Mouse (Mus musculus) common myeloid progenitor, adult 5-6 weeks (primary cell): ENCODE measurements around the gene Wrnip1. TPM values are rescaled to one million over a fixed set of nuclear protein-coding genes. Genes with fewer than 3 reads are reported as not detected.
"Not testable (repeated sequence)": the region's sequence is repeated elsewhere in the genome, so short reads cannot be mapped to it uniquely, and the experiment has no call there.

Source experiments
- ATAC-seq: replicated peaks from 2 replicates; pipeline ENCODE4 v1.8.0; 2016; ENCODE audit warnings: low read depth, mild to moderate bottlenecking, moderate TSS enrichment, inconsistent platforms; ENCODE audit not compliant: poor library complexity, severe bottlenecking
- total RNA-seq: library from RNA; stranded (forward); fragments of 200-1000, 187-1606 nt; gene quantifications from 2 replicates; pipeline ENCODE4 v1.2.3, GENCODE M21; 2017

Wrnip1 gene
- total RNA-seq, 1 experiment from 2014 or later, result 34.9 TPM

DNA sequence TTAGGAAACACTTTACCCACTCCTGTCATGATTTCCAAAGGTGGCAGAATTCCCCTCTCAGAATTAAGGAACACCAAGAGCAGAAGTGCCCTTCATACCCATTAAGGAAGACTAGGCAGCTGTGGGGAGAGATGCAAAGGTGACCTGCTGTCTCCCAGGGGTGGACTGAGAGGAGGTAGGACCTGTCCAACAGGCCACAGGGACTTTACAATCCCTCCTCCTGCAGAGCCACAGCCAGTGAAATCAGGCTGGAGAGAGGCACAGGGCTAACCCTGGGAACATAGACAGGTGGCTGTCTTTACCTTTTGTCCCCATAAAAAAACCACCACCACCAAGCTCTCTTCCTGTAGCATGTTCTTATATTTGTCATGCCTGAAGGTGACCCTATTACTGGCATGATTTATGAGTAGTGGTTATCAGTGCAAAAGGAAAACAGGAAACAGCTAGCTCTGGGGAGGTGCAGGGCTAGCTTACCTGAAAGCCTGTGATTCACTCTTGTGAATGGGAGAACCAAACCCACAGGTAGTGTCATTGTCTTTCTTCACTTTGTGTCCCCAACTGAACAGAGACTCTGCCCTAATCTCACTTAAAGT, 47.8 kb downstream of the Wrnip1 start:
- ATAC-seq, result no peak

DNA sequence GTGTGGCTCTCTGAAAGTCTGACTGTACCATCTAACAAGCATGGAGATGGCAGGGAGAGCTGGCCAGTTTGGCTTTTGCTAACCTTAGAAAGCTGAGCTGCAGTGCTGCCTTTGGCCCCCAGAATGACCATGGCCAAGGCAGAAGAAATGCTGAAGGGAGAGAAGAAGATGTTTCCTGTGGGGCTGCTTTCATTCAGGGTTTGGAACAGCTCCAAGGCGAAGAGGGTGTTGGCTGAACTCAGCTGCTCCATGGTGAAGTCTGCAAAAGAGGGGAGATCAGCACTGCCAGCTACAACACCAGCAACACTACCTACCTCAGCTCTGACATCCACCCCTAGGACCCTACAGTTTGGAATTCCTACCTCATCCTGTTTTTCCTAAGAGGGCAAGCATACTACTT, 48.3 kb downstream of the Wrnip1 start:
- ATAC-seq, result 0 out of 2 replicates have a peak, but pooled peaks have one; percentile 20

DNA sequence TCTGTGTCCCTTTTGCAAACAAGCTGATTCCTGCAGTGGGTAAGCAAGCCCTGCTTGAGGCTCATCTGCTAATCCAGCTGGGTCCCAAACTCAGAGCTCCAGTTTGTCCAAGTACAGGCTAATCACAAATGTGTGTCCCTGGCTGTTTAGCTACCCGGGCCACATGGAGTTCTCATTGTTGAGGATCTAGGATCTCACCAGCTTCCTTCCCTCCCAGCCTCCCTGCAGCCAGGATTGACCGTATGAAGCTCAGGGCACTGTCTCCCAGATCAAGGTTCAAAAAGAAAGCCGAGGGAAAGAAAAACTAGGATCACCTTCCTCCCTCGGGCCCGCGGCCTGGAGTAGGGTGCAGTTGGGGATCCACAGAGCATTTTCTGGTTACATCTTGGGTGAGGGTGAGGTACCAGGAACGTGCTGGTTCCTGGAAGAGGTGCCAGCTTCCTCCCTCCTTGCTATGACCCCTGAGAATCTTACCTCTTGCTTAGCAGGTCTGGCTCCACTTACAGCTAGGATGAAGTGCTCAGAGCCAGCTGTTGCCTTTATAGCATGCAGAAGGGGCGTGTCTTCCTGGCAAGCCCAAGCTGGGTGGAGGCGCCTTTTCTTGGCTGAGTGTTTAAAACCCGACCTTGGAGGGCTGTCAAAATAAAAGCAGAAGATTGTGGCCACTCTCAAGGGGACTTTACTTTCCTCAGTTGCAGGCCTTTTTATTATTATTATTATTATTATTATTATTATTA, 49.0 kb downstream of the Wrnip1 start, which contains the start of gene Serpinb1a:
Gene Serpinb1a, minus strand, starts transcription at position 518 of the 737 bp plus-strand sequence.
- ATAC-seq, result peak; percentile 81

DNA sequence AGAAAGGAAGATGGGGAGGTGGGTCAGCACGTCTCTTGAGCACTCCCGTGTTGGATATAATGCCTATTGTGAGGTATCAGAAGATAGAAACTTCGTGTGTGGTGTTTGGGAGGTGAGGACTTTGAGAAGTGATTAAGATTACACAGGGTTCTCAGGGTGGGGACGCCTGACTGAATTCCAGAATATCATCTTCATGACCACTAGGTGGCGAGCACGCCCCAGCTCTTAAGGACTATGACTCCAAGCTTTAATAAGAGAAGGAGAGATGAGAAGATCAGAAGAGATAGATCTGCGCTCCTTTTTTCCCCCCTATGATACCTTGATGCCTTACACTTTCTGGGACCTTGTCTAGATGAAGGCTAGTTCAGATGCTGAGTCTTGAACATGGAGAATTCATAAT, 50.1 kb downstream of the Wrnip1 start:
- ATAC-seq, result peak; percentile 53

DNA sequence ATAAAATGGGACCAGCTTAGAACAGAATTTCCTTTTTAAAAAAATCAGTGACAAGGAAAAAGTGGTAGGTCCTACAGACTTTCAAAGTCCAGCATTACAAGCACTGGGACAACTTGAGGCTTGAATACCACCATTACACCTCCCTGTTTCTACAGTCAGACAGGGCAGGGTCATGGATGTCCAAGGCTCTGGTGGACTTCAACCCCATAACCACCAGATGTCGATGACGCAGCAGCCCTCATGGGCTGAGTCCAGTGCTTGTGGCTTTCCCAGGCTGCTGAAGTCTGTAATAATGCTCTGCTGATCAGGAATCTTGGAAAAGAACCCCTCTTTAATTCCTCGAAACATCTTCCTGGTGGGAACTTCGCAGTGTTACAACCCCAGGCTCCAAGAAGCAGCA, 50.7 kb downstream of the Wrnip1 start:
- no peak for ATAC-seq

DNA sequence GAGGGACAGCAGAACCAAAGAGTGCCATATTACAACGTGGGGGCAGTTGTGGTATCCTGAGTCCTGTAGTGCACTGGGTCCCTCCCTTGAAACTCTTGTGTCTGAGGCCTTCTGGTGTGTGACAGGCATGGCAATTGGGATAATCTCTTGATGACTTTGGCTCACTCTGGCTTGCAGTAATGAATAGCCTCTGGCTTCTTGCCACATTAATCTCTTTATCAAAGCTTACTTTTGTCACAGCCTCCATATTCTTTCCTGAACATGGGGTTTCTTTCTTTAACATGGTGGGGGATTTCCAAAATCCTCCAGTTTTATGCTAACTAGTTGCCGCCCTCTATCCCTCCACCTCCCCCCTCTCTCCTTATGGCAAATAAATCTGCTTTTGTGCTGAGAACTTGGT, 51.2 kb downstream of the Wrnip1 start:
- ATAC-seq, result no peak

DNA sequence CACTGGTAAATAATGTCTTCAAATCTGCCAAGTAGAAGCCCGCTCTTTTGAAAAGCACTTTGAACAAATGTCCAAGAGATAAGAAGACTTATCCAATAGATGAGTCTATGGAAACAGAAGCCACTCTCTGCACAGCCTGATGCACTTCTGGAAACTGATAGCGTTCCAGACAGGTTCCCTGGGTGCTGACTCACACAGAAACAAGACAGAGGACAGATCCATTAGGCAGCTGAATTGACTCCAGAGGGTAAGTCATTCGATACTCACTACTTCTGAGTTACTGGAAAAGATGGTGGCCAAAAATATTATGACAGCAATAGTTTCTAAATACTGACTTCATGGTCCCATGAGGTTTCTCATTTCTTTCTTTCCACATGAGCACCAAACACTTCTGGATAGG, 59.0 kb downstream of the Wrnip1 start:
- ATAC-seq, result no peak

DNA sequence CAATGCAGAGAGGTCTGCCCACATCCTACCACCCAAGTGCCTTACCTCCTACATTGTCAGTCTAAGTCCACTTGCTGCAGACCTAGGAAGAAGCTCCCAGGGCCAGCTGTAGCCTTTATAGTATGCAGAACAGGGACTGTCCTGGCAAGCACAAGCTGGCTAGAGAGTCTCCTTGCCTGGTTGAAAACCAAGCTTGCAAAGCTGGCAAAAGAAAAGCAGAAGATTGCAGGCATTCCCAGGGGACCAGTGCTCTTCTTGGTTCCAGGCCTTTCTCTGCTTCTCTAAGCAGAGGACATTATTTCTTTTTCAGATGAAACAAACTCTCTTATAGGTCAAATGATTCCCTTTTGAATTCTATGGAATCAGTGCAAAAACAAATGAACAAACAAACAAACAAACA, 61.6 kb downstream of the Wrnip1 start:
- no peak for ATAC-seq

DNA sequence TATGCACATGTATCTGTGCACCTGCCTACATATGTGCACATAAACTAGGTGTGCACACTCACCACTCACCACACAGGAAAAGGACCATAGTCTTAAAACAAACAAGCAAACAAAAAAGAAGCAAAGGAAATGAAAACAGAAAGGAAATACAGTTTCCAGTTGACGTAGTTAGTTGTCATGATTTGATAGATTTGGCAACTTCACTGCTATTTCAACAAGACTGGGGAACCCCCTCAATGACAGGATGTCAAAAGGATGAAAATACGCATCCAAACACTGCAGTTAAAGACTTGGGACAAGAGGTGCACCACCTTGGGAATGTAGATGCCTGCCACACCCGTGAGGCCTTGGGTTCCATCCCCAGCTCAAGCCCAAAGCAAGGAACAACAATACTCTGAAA, 62.7 kb downstream of the Wrnip1 start:
- not testable (repeated sequence) for ATAC-seq

DNA sequence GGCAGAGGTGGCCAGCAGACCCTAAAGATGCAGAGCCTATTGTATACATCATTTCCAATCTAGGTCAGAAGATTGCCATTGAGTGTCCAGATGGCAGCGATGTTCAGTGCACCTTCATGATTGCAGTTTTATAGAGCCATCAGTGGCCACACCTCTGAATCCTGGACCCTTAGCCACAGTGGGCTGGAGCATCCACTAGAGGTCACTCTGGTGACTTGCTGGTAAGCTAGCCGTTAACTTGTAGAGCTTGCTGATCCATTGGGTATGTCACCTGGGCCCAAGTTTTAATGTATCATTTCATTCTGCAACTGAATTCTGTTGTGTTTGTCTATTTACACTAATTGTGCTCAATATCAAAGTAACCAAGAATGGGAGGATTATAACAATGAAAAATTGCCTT, 63.8 kb downstream of the Wrnip1 start:
- peak; percentile 45; the same call in 1 of the 2 replicates for ATAC-seq

DNA sequence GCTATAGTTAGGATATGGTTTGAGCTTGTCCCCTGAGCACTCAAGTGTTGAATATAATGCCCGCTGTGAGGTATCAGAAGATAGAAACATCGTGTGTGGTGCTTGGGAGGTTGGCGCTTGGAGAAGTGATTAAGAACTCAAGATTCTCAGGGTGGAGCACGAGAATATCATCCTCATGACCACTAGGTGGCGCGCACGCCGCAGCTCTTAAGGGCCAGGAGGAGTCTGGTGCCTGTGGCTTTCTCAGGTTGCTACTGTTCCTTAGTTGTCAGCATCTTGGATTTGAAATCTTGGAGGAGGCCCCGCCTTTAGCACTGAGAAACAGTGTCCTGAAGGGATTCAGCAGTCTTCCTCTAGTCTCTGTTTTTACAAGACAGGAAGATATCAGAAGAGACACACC, 64.6 kb downstream of the Wrnip1 start:
- peak; percentile 80 for ATAC-seq

DNA sequence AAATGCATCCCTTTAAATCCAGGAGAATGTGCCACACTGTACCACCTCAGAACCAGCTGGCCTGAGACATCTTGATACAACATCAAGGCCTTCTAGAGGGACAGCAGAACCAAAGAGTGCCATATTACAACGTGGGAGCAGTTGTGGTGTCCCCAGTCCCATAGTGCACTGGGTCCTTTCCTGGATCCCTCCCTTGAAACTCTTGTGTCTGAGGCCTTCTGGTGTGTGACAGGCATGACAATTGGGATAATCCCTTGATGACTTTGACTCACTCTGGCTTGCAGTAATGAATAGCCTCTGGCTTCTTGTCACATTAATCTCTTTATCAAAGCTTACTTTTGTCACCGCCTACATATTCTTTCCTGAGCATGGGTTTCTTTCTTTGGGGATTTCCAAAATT, 65.2 kb downstream of the Wrnip1 start:
- no peak for ATAC-seq

DNA sequence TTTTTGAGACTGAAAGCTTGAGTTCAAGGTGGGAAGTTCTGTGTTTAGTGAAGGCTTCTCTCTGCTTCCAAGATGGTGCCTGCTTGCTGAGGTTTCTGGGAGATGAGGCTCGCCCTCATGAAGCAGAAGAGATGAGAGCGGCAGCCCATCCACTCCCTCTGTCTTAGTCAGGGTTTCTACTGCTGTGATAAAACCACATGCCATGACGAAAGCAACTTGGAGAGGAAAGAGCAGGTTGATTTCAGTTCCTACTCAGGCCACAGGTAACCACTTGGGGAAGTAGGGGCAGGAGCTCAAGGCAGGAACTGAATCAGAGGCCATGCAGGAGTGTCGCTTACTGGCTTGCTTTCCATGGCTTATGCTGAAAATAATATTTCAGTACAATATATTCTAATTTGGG, 66.4 kb downstream of the Wrnip1 start:
- ATAC-seq, result peak; percentile 70

DNA sequence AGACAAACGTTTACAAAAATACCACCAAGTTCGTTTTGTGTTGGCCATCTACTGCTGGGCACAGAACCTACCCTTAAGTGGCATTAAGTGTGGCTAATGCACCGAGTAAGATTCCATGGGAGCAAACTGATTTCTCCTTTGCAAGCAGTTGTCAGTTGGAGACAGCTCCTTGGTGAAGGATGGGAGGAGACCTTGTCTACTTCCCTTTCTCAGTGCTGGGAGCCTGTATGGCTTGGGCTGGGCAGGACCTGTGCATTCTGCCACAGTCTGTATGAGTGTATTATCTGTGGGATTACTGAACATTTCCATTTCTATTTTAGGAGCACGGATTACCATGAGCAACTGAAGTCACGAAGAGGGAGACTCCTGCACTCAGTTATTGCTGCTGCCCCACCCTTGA, 67.0 kb downstream of the Wrnip1 start:
- ATAC-seq, result peak; percentile 63

Other genes starting within 250 kb of the Wrnip1 start
- not detected in 2 replicates for gene Mylk4, start 18.1 kb upstream of the Wrnip1 start, total RNA-seq
- not detected in 2 replicates for gene D930007J09Rik, start 811 bp downstream of the Wrnip1 start, total RNA-seq
- 219 and 222 TPM in 2 replicates for gene Serpinb1a, start 49.1 kb downstream of the Wrnip1 start, total RNA-seq
- not detected in 2 replicates for gene Serpinb1c, start 96.2 kb downstream of the Wrnip1 start, total RNA-seq
- gene Serpinb6b, start 163.2 kb downstream of the Wrnip1 start, total RNA-seq, result 14.7 and 15.7 TPM in 2 replicates
- 7.5 and 7.9 TPM in 2 replicates for gene Serpinb9, start 201.2 kb downstream of the Wrnip1 start, total RNA-seq
- gene Serpinb9b, start 225.4 kb downstream of the Wrnip1 start, total RNA-seq, result not detected in 2 replicates